Mouse (Mus musculus) brain, embryonic 14.5 days (tissue): ENCODE results near the gene Cyth2. TPM values are rescaled to one million over a fixed set of nuclear protein-coding genes. Genes with fewer than 3 reads are reported as not detected.
A peak's percentile ranks its signal among the peaks of the same experiment; 100 is the strongest.

ENCODE experiments used
- DNase-seq: peaks from one replicate; pipeline ENCODE4 v3.0.0-alpha.2; 2011; ENCODE audit warnings: low read depth
- CTCF ChIP-seq: fragments of 200-500 bp; IDR thresholded peaks from 2 replicates; pipeline ENCODE4 v1.5.1; 2012; ENCODE audit warnings: inconsistent platforms, mild to moderate bottlenecking, moderate library complexity, borderline replicate concordance; ENCODE audit not compliant: insufficient read depth, insufficient read length; ENCODE audit errors: extremely low read depth
- POLR2A ChIP-seq: fragments of 200-500 bp; IDR thresholded peaks from 2 replicates; pipeline ENCODE4 v1.6.1; 2012; ENCODE audit warnings: mild to moderate bottlenecking, inconsistent platforms, borderline replicate concordance; ENCODE audit not compliant: poor library complexity, insufficient read depth, insufficient read length, severe bottlenecking; ENCODE audit errors: extremely low read depth
- polyA plus RNA-seq: library from polyadenylated mRNA; depleted of rRNA; stranded (reverse); fragments of >200 nt; gene quantifications from 2 replicates; pipeline ENCODE4 v1.2.3, GENCODE M21; 2012; rRNA removed

Gene Cyth2
- 246 and 277 TPM in 2 replicates for polyA plus RNA-seq

GRCm38 (mm10) chr7:45813787-45814779 is at the start of gene Cyth2:
Cyth2 (minus strand) TSS chr7:45814581.
- TF ChIP-seq POLR2A: peak; percentile 92
- TF ChIP-seq CTCF: no peak
- peak; percentile 100 for DNase-seq

- no peak for TF ChIP-seq POLR2A
- no peak for TF ChIP-seq CTCF
- DNase-seq: no peak
These were observed 48.4 kb upstream of the Cyth2 start for GRCm38 (mm10) chr7:45862804-45863203.

- no peak for DNase-seq
- no peak for TF ChIP-seq CTCF
- TF ChIP-seq POLR2A: no peak
These were observed 44.6 kb upstream of the Cyth2 start for GRCm38 (mm10) chr7:45859008-45859407.

GRCm38 (mm10) chr7:45856950-45857901 is 42.8 kb upstream of the Cyth2 start:
- peak; percentile 34 for DNase-seq
- TF ChIP-seq CTCF (no peak), POLR2A (no peak)

GRCm38 (mm10) chr7:45853089-45853488 is 38.7 kb upstream of the Cyth2 start:
- no peak for DNase-seq
- no peak for TF ChIP-seq CTCF
- TF ChIP-seq POLR2A: no peak

DNA sequence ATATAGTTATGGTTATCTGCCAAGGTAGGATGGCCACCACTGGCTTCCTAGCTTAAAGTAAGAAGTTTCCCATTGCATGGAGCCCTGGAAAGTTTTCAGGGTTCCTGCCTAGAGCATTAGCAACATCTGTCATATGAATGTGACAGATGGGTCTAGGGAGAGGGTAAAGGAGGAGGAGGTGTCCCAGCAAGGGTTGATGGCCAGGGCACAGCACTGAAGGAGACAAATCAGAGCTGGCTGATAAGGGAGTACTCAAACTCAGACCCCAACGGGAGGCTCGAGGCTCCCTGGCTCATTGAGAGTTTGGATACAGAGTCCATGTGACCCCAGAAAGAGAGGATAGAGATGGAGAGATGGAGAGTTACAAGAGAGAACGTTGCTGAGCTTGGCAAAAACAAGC is 36.3 kb upstream of the Cyth2 start:
- no peak for DNase-seq
- TF ChIP-seq POLR2A: no peak
- TF ChIP-seq CTCF: no peak

GRCm38 (mm10) chr7:45848447-45849027 is 34.2 kb upstream of the Cyth2 start:
- TF ChIP-seq CTCF: no peak
- no peak for TF ChIP-seq POLR2A
- DNase-seq: peak; percentile 31

DNA sequence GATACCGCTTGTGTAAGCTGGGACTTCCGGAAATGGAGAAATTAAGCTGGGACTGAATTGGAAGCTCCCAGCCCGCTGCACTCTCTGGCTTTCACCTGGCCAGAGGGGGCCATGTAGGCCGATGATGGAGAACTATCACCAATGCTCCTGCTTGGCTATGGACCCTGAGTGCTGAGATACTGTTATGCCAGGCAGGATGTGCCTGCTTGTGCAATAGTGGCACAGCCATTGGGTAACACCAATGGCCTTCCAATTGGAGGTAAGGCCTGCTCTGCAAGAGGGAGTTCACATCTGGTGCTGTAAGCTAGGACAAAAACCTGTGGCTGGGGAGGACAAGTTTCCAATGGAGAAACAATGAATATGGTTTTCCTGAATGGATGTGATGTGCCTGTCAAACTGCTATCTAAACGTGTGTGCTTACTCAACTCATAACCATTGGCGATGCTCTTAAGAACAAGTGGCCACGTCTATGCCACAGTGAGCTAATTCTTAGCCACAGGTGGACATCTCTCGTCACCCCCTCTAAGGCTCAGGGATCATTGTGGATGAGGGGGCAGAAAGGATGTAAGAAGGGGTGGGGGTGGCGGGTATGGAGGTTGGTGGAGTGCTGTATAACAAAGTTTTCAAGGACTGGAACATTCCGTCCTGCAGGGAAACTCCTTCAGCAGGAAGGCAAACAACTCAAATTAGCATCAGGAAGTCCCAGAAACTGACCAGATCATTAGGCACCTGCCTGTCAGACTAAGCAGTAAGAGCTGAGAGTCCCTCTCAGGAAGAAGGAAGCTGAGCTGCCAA is 28.8 kb upstream of the Cyth2 start:
- DNase-seq: no peak
- TF ChIP-seq CTCF (no peak), POLR2A (no peak)

DNA sequence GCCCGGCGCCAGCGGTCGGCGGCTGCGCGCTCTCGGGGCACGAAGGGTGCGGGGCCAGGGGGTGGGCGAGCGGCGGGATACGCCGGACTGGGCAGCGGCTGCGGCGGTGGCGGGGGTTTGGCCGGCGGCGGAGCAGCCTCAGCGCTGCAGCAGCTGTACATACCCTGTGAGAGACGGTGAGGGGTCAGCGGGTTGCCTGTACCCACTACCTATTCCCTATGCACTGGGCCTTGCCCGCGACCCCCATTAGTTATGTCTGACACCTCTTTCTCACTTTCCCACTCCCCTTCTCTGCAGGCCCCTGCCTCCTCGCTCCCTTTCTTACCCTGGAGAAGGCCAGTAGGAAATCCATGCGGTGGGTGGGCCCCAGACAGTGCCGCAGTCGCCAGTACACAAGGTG is 19.5 kb upstream of the Cyth2 start:
- no peak for TF ChIP-seq POLR2A
- TF ChIP-seq CTCF: no peak
- no peak for DNase-seq

DNA sequence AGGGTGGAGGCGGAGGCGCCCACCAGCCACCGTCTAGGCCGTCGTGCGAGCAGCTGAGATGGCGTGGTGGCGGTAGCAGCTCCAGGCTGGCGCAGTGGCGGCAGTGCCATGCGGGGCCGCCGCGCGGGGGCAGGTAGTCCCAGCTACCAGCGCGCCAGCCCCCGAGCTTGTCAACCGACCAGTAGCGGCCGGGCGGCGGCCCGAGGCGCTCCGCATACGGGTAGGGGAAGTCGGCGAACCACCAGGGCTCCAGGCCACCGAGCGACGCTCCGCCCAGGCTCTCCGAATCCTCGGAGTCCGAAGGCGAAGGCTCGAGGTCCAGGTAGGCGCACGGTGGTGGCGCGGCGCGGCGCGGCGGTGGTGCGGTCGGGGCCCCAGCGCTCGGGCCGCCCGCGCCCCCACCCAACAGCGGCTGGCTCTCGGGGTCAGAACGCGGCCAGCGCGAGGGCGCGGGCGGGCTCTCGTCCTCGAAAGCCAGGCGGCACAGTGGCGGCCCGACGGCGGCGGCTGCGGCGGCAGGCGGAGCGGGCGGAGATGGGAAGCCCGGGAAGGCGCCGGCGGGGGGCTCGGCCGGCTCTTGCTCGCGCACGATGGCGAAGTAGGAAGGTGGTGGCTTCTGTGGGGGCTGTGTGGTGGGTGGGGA is 18.9 kb upstream of the Cyth2 start:
- no peak for TF ChIP-seq CTCF
- no peak for TF ChIP-seq POLR2A
- peak; percentile 11 for DNase-seq
